Mouse (Mus musculus) midbrain, embryonic 12.5 days (tissue): ENCODE data around the gene Kdm1b. TPM values are rescaled to one million over a fixed set of nuclear protein-coding genes. Genes with fewer than 3 reads are reported as not detected.
A peak's percentile ranks its signal among the peaks of the same experiment; 100 is the strongest.

ENCODE experiments used
- ATAC-seq: fragments of 200-750 bp; cut with Nextera tagmentation; 2 replicates; pipeline ENCODE4 v1.8.0; 2017; ENCODE audit warnings: low read depth, moderate TSS enrichment, moderate library complexity; ENCODE audit not compliant: low FRiP score
- H3K27ac ChIP-seq: fragments of 300-500 bp; sonication (generic); replicated peaks from 2 replicates; pipeline ENCODE4 v1.5.1; 2016; ENCODE audit warnings: mild to moderate bottlenecking
- H3K27me3 ChIP-seq: fragments of 300-500 bp; sonication (generic); 2 replicates; pipeline ENCODE4 v1.6.1; 2016; ENCODE audit warnings: mild to moderate bottlenecking
- H3K36me3 ChIP-seq: fragments of 300-500 bp; sonication (generic); 2 replicates; pipeline ENCODE4 v1.6.1; 2016
- H3K4me1 ChIP-seq: fragments of 300-500 bp; sonication (generic); 2 replicates; pipeline ENCODE4 v1.6.1; 2016
- H3K4me2 ChIP-seq: fragments of 300-500 bp; sonication (generic); replicated peaks from 2 replicates; pipeline ENCODE4 v1.6.1; 2016; ENCODE audit warnings: mild to moderate bottlenecking, moderate library complexity
- H3K4me3 ChIP-seq: fragments of 300-500 bp; sonication (generic); 2 replicates; pipeline ENCODE4 v1.5.1; 2016; ENCODE audit warnings: mild to moderate bottlenecking
- H3K9ac ChIP-seq: fragments of 300-500 bp; sonication (generic); replicated peaks from 2 replicates; pipeline ENCODE4 v1.6.1; 2016; ENCODE audit warnings: mild to moderate bottlenecking, moderate library complexity
- H3K9me3 ChIP-seq: fragments of 300-500 bp; sonication (generic); 2 replicates; pipeline ENCODE4 v1.6.1; 2016; ENCODE audit warnings: mild to moderate bottlenecking
- WGBS: fragments of 180-500 bp; shearing (Covaris S2); methylation state at CpG from one replicate; pipeline ENCODE4 v1.1.7; 2016; 5-methylcytosine and 5-hydroxymethylcytosine counted together
- polyA plus RNA-seq: library from polyadenylated mRNA; unstranded; fragments of >200 nt; fragmentation: Nextera tagmentation; extraction: Ambion mirVana; gene quantifications from 2 replicates; pipeline ENCODE4 v1.2.1, GENCODE M21; 2016

Gene Kdm1b
- polyA plus RNA-seq, 1 experiment from 2014 or later = 22.0 TPM

GRCm38 (mm10) chr13:47093791-47094190 lies 50.5 kb downstream of the Kdm1b start:
- no peaks in the 10 kb centered on the region for H3K27me3 ChIP-seq
- H3K4me2 ChIP-seq = no peak overlapping the region
- no peaks in the 10 kb centered on the region for H3K4me1 ChIP-seq
- H3K9ac ChIP-seq = no peak overlapping the region
- WGBS = 98% methylated on average over 2 of the region's 2 CpGs
- no peak for ATAC-seq
- H3K9me3 ChIP-seq = no peaks in the 10 kb centered on the region
- no peak overlapping the region for H3K27ac ChIP-seq
- H3K4me3 ChIP-seq = no peak overlapping the region
- H3K36me3 ChIP-seq = peaks cover 62% of the 10 kb centered on the region

- no peaks in the 10 kb centered on the region for H3K9me3 ChIP-seq
- ATAC-seq = no peak
- H3K27ac ChIP-seq = no peak overlapping the region
- H3K4me3 ChIP-seq = no peak overlapping the region
- H3K36me3 ChIP-seq = peaks cover 64% of the 10 kb centered on the region
- no peaks in the 10 kb centered on the region for H3K4me1 ChIP-seq
- 89% methylated on average over 2 of the region's 2 CpGs for WGBS
- H3K9ac ChIP-seq = no peak overlapping the region
- H3K27me3 ChIP-seq = no peaks in the 10 kb centered on the region
- H3K4me2 ChIP-seq = no peak overlapping the region
Observed at GRCm38 (mm10) chr13:47096591-47096990, 53.3 kb downstream of the Kdm1b start.

- Histone ChIP-seq H3K9ac (no peak overlapping the region), H3K4me3 (no peak overlapping the region), H3K4me2 (no peak overlapping the region), H3K4me1 (peaks cover 15% of the 10 kb centered on the region), H3K27ac (no peak overlapping the region), H3K36me3 (peaks cover 48% of the 10 kb centered on the region), H3K9me3 (no peaks in the 10 kb centered on the region), H3K27me3 (no peaks in the 10 kb centered on the region)
- no peak for ATAC-seq
- 81% methylated on average over 7 of the region's 7 CpGs for WGBS
Observed at GRCm38 (mm10) chr13:47099265-47099664, 56.0 kb downstream of the Kdm1b start.

GRCm38 (mm10) chr13:47100587-47100986 lies 57.3 kb downstream of the Kdm1b start:
- Histone ChIP-seq H3K27me3 (no peaks in the 10 kb centered on the region), H3K4me3 (no peak overlapping the region), H3K9me3 (no peaks in the 10 kb centered on the region), H3K9ac (no peak overlapping the region), H3K4me1 (peaks cover 16% of the 10 kb centered on the region), H3K4me2 (no peak overlapping the region), H3K36me3 (peaks cover 35% of the 10 kb centered on the region), H3K27ac (no peak overlapping the region)
- 88% methylated on average over 2 of the region's 2 CpGs for WGBS
- ATAC-seq = no peak

GRCm38 (mm10) chr13:47104146-47104545 lies 60.8 kb downstream of the Kdm1b start:
- 0 out of 2 replicates have a peak, but pooled peaks cover 5% of the 10 kb centered on the region for H3K27me3 ChIP-seq
- peak overlapping the region; percentile 70 for H3K4me2 ChIP-seq
- H3K4me1 ChIP-seq = peaks cover 27% of the 10 kb centered on the region
- no peak overlapping the region for H3K27ac ChIP-seq
- H3K4me3 ChIP-seq = peak overlapping the region; percentile 97
- H3K9me3 ChIP-seq = no peaks in the 10 kb centered on the region
- 19% methylated on average over 2 of the region's 2 CpGs for WGBS
- H3K36me3 ChIP-seq = peaks cover 16% of the 10 kb centered on the region
- peak overlapping the region; percentile 58; the same call in 1 of the 2 replicates for H3K9ac ChIP-seq
- no peak for ATAC-seq

GRCm38 (mm10) chr13:47104856-47105541 lies 61.7 kb downstream of the Kdm1b start:
- ATAC-seq = no peak
- Histone ChIP-seq H3K4me2 (peak overlapping the region; percentile 70), H3K9me3 (no peaks in the 10 kb centered on the region), H3K4me3 (peak overlapping the region; percentile 97), H3K4me1 (peaks cover 27% of the 10 kb centered on the region), H3K27ac (peak overlapping the region; percentile 99), H3K27me3 (0 out of 2 replicates have a peak, but pooled peaks cover 5% of the 10 kb centered on the region), H3K36me3 (peaks cover 11% of the 10 kb centered on the region), H3K9ac (peak overlapping the region; percentile 96)
- 0% methylated on average over 25 of the region's 25 CpGs for WGBS

GRCm38 (mm10) chr13:47105711-47106579 lies 62.6 kb downstream of the Kdm1b start, which contains the start of gene Dek:
TSS of gene Dek (minus strand) at chr13:47106201.
- peak; percentile 94 for ATAC-seq
- under 1% methylated on average over 119 of the region's 129 CpGs for WGBS
- Histone ChIP-seq H3K4me1 (peaks cover 27% of the 10 kb centered on the region), H3K4me2 (peak within 1 kb of the TSS; percentile 70), H3K9me3 (no peaks in the 10 kb centered on the region), H3K4me3 (peak within 1 kb of the TSS; percentile 97), H3K27ac (peak within 1 kb of the TSS; percentile 99), H3K36me3 (peaks cover 4% of the 10 kb centered on the region; the same call in 1 of the 2 replicates), H3K9ac (peak within 1 kb of the TSS; percentile 96), H3K27me3 (0 out of 2 replicates have a peak, but pooled peaks cover 5% of the 10 kb centered on the region)

GRCm38 (mm10) chr13:47106580-47106888 lies 63.2 kb downstream of the Kdm1b start:
- H3K9ac ChIP-seq = peak overlapping the region; percentile 96
- under 1% methylated on average over 20 of the region's 20 CpGs for WGBS
- H3K4me2 ChIP-seq = peak overlapping the region; percentile 70

GRCm38 (mm10) chr13:47109239-47109638 lies 65.9 kb downstream of the Kdm1b start:
- WGBS = 82% methylated on average over 2 of the region's 2 CpGs
- Histone ChIP-seq H3K27me3 (0 out of 2 replicates have a peak, but pooled peaks cover 5% of the 10 kb centered on the region), H3K4me2 (no peak overlapping the region), H3K4me3 (no peak overlapping the region), H3K4me1 (peaks cover 12% of the 10 kb centered on the region), H3K9ac (no peak overlapping the region), H3K36me3 (no peaks in the 10 kb centered on the region), H3K9me3 (no peaks in the 10 kb centered on the region), H3K27ac (no peak overlapping the region)
- ATAC-seq = no peak

More at GRCm38 (mm10) chr13:47106580-47106888, 63.2 kb downstream of the Kdm1b start:
- peak overlapping the region; percentile 97 for H3K4me3 ChIP-seq
- peaks cover 27% of the 10 kb centered on the region for H3K4me1 ChIP-seq
- peak overlapping the region; percentile 99 for H3K27ac ChIP-seq
- no peaks in the 10 kb centered on the region for H3K9me3 ChIP-seq
- no peaks in the 10 kb centered on the region for H3K36me3 ChIP-seq
- H3K27me3 ChIP-seq = 0 out of 2 replicates have a peak, but pooled peaks cover 5% of the 10 kb centered on the region
- no peak; the same call in 1 of the 2 replicates for ATAC-seq

- WGBS = 88% methylated on average over 3 of the region's 3 CpGs
- H3K27ac ChIP-seq = no peak overlapping the region
- H3K9me3 ChIP-seq = no peaks in the 10 kb centered on the region
- no peak overlapping the region for H3K4me3 ChIP-seq
- H3K4me2 ChIP-seq = no peak overlapping the region
- H3K4me1 ChIP-seq = peaks cover 10% of the 10 kb centered on the region
- no peak for ATAC-seq
- H3K9ac ChIP-seq = no peak overlapping the region
- no peaks in the 10 kb centered on the region for H3K36me3 ChIP-seq
- H3K27me3 ChIP-seq = 0 out of 2 replicates have a peak, but pooled peaks cover 5% of the 10 kb centered on the region
Observed at GRCm38 (mm10) chr13:47111185-47111584, 67.9 kb downstream of the Kdm1b start.

- ATAC-seq = no peak
- WGBS = 84% methylated on average over 3 of the region's 3 CpGs
- no peak overlapping the region for H3K4me2 ChIP-seq
- no peak overlapping the region for H3K9ac ChIP-seq
- peaks cover 6% of the 10 kb centered on the region for H3K4me1 ChIP-seq
- no peaks in the 10 kb centered on the region for H3K36me3 ChIP-seq
- no peaks in the 10 kb centered on the region for H3K9me3 ChIP-seq
- 0 out of 2 replicates have a peak, but pooled peaks cover 5% of the 10 kb centered on the region for H3K27me3 ChIP-seq
- H3K4me3 ChIP-seq = no peak overlapping the region
- no peak overlapping the region for H3K27ac ChIP-seq
Observed at GRCm38 (mm10) chr13:47112056-47112455, 68.8 kb downstream of the Kdm1b start.

- H3K4me3 ChIP-seq = no peak overlapping the region
- H3K9me3 ChIP-seq = no peaks in the 10 kb centered on the region
- no peak overlapping the region for H3K27ac ChIP-seq
- no peak for ATAC-seq
- no peak overlapping the region for H3K4me2 ChIP-seq
- 0 out of 2 replicates have a peak, but pooled peaks cover 5% of the 10 kb centered on the region for H3K27me3 ChIP-seq
- WGBS = 75% methylated on average over 3 of the region's 3 CpGs
- H3K4me1 ChIP-seq = no peaks in the 10 kb centered on the region
- no peak overlapping the region for H3K9ac ChIP-seq
- no peaks in the 10 kb centered on the region for H3K36me3 ChIP-seq
Observed at GRCm38 (mm10) chr13:47112924-47113323, 69.6 kb downstream of the Kdm1b start.
